Mouse (Mus musculus) kidney, postnatal 0 days (tissue): Measurements from ENCODE around the gene Znhit6. TPM values are rescaled to one million over a fixed set of nuclear protein-coding genes. Genes with fewer than 3 reads are reported as not detected.
A peak's percentile ranks its signal among the peaks of the same experiment; 100 is the strongest.

Experiments
- ATAC-seq: fragments of 200-750 bp; cut with Nextera tagmentation; replicated peaks from 2 replicates; pipeline ENCODE4 v1.8.0; 2017; ENCODE audit warnings: low read depth, moderate number of reproducible peaks, moderate TSS enrichment, moderate library complexity; ENCODE audit not compliant: low FRiP score
- DNase-seq: peaks from one replicate; pipeline ENCODE4 v3.0.0-alpha.2; 2016; ENCODE audit warnings: low spot score
- H3K27ac ChIP-seq: fragments of 300-500 bp; sonication (generic); 2 replicates; pipeline ENCODE4 v1.5.1; 2014; ENCODE audit warnings: mild to moderate bottlenecking
- H3K27me3 ChIP-seq: fragments of 300-500 bp; sonication (generic); 2 replicates; pipeline ENCODE4 v1.6.1; 2014; ENCODE audit warnings: low read length, mixed read lengths; ENCODE audit not compliant: insufficient read depth
- H3K36me3 ChIP-seq: fragments of 300-500 bp; sonication (generic); 2 replicates; pipeline ENCODE4 v1.6.1; 2014; ENCODE audit warnings: low read length, mixed read lengths; ENCODE audit not compliant: insufficient read depth
- H3K4me1 ChIP-seq: fragments of 300-500 bp; sonication (generic); replicated peaks from 2 replicates; pipeline ENCODE4 v1.6.1; 2014; ENCODE audit warnings: antibody characterized with exemption, low read length, mixed read lengths; ENCODE audit not compliant: insufficient read depth
- H3K4me2 ChIP-seq: fragments of 300-500 bp; sonication (generic); 2 replicates; pipeline ENCODE4 v1.6.1; 2014; ENCODE audit warnings: mild to moderate bottlenecking, low read length, moderate library complexity, mixed read lengths
- H3K4me3 ChIP-seq: fragments of 300-500 bp; sonication (generic); replicated peaks from 2 replicates; pipeline ENCODE4 v1.5.1; 2014; ENCODE audit warnings: low read depth, low read length
- H3K9ac ChIP-seq: fragments of 300-500 bp; sonication (generic); 2 replicates; pipeline ENCODE4 v1.6.1; 2014; ENCODE audit warnings: low read depth, low read length
- H3K9me3 ChIP-seq: fragments of 300-500 bp; sonication (generic); replicated peaks from 2 replicates; pipeline ENCODE4 v1.6.1; 2016; ENCODE audit warnings: low read length, inconsistent platforms, mixed read lengths
- CTCF ChIP-seq: IDR thresholded peaks from 2 replicates; pipeline ENCODE4 v1.5.1; 2016; ENCODE audit warnings: antibody characterized with exemption, low read depth, mild to moderate bottlenecking, moderate library complexity
- WGBS: fragments of 180-500 bp; shearing (Covaris S2); extraction: QIAGEN DNeasy Blood & Tissue Kit; methylation state at CpG from one replicate; pipeline ENCODE4 v1.1.7; 2014; 5-methylcytosine and 5-hydroxymethylcytosine counted together
- polyA plus RNA-seq: library from polyadenylated mRNA; unstranded; fragments of >200 nt; fragmentation: Nextera tagmentation; extraction: Ambion mirVana; gene quantifications from 2 replicates; pipeline ENCODE4 v1.2.1, GENCODE M21; 2015

The Znhit6 gene
- polyA plus RNA-seq, 1 experiment from 2014 or later = 31.8 TPM

DNA sequence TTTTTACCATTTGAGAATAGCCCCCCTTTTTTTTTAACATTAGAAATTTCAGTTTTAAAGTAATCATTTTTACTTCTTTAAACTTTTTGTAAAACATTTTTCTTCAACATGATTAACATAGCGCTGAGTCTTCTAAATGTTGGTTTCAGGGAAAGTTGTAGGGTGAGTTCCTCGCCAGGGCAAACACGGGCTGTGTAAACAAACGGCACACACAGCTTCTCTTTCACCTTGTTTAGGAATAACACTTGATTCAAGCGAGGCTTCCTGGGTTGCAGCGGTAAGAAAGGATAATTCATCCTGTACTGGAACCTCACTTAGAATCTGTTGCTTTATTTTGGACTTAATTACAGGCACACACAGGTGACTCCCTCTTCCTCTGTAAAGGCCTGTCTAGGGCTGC is 25.3 kb downstream of the Znhit6 start:
- H3K4me2 ChIP-seq = no peak overlapping the region
- H3K4me1 ChIP-seq = no peaks in the 10 kb centered on the region
- no peak overlapping the region for H3K4me3 ChIP-seq
- peaks cover 25% of the 10 kb centered on the region for H3K36me3 ChIP-seq
- no peak overlapping the region for H3K9ac ChIP-seq
- H3K27me3 ChIP-seq = no peaks in the 10 kb centered on the region
- no peak for DNase-seq
- no peak overlapping the region for H3K27ac ChIP-seq
- H3K9me3 ChIP-seq = no peaks in the 10 kb centered on the region
- WGBS = 37% methylated on average over 6 of the region's 6 CpGs
- TF ChIP-seq CTCF = no peak
- ATAC-seq = no peak

DNA sequence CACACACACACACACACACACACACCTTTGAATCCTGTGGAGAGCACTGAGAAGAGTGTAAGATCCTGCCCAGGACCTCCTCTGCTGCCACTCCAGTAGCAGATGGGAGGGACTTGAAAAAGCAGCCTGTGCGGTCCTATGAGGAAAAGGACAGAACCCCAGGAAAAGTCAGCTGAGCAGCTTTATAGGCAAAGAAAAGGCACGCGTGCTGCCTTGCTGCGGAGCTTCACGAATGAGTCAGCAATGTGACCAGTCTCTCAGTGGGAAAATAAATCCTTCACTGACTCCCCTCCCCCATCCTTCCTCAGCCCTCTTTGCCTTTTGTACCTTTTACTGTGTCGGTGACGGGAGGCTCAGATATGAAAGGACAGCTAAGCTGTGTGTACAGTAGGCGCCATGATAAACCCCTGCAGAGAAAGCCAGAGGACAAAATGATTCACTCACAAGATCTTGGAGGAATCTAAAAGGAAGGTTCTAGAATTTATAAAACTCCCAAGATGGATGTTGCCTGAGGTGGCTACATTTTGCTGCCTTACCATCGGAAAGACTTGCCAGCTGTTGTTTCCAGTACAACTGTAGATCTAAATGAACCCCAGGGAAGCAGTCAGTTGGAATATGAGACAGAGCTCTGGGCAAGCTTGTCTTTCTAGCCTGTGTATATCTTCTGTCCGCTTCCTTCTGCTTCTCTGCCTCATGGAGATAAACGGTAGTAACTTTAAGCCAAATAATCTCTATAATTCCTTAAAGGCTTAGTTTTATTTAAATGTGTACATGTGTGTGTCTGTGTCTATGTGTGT is 26.6 kb downstream of the Znhit6 start:
- WGBS = 35% methylated on average over 11 of the region's 11 CpGs
- Histone ChIP-seq H3K27ac (peak overlapping the region; percentile 13; the same call in 1 of the 2 replicates), H3K36me3 (peaks cover 23% of the 10 kb centered on the region), H3K4me3 (no peak overlapping the region), H3K4me1 (no peaks in the 10 kb centered on the region), H3K9me3 (no peaks in the 10 kb centered on the region), H3K4me2 (peak overlapping the region; percentile 1; the same call in 1 of the 2 replicates), H3K9ac (no peak overlapping the region), H3K27me3 (no peaks in the 10 kb centered on the region)
- ATAC-seq (peak; percentile 82), DNase-seq (peak; percentile 72)
- no peak for TF ChIP-seq CTCF

DNA sequence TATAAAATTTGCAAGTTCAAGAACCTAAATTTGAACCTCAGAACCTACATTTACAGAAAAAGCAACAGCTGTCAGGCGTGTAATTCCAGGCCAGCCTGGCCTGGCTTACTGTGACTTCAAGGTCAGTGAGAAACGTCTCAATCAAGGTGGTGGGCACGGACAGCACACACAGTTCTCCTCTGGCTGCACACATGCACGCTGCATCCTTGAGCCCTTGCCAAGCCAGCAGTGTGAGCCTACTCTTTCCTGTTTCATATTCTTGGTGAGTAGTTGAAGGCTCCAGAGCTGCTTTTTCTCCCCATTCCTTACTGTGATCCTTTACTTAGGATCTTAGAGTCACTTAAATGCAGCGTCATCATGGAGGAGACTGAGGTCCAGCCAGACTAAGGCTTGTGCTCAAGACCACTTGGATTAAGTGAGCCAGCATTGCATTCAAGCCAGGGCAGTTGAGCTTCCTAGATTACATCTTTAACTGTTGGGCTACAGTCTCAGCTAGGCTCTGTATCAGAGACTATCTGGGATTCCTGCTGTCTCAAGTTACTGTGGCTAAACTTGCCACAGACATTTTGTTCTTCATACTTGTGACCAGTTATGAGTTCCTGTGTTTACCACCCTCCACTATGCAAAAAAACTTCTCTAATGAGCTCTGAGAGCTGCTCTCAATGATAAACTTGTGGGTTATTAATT is 29.6 kb downstream of the Znhit6 start:
- DNase-seq (no peak), ATAC-seq (no peak)
- no peaks in the 10 kb centered on the region for H3K27me3 ChIP-seq
- H3K4me1 ChIP-seq = no peaks in the 10 kb centered on the region
- no peaks in the 10 kb centered on the region for H3K9me3 ChIP-seq
- WGBS = 84% methylated on average over 5 of the region's 5 CpGs
- H3K27ac ChIP-seq = no peak overlapping the region
- H3K36me3 ChIP-seq = peaks cover 10% of the 10 kb centered on the region; the same call in 1 of the 2 replicates
- H3K9ac ChIP-seq = no peak overlapping the region
- TF ChIP-seq CTCF = no peak
- no peak overlapping the region for H3K4me2 ChIP-seq
- H3K4me3 ChIP-seq = no peak overlapping the region

DNA sequence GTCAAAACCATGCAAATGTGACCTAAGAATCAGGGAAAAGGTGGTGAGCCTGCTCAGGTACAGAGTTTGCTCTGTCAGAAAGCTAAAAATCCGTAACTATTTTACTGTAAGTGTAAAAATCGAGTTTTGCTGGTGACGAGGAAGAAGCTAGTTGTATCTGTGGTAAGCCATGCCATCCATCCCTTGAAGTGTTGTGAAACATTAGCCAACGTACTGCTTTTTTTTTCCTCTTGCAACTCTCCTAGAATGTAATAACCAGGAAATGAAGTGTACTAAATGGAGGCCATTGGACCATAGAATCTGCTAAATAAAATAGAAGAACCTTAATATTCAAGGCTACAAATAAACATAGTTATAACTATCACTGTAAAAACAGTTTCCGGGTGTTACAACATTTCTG is 32.3 kb downstream of the Znhit6 start:
- no peaks in the 10 kb centered on the region for H3K4me1 ChIP-seq
- WGBS = 84% methylated on average over 5 of the region's 5 CpGs
- no peak for ATAC-seq
- no peaks in the 10 kb centered on the region for H3K27me3 ChIP-seq
- no peaks in the 10 kb centered on the region for H3K9me3 ChIP-seq
- DNase-seq = no peak
- H3K27ac ChIP-seq = no peak overlapping the region
- peaks cover 10% of the 10 kb centered on the region; the same call in 1 of the 2 replicates for H3K36me3 ChIP-seq
- H3K9ac ChIP-seq = no peak overlapping the region
- H3K4me3 ChIP-seq = no peak overlapping the region
- no peak overlapping the region for H3K4me2 ChIP-seq
- TF ChIP-seq CTCF = no peak

DNA sequence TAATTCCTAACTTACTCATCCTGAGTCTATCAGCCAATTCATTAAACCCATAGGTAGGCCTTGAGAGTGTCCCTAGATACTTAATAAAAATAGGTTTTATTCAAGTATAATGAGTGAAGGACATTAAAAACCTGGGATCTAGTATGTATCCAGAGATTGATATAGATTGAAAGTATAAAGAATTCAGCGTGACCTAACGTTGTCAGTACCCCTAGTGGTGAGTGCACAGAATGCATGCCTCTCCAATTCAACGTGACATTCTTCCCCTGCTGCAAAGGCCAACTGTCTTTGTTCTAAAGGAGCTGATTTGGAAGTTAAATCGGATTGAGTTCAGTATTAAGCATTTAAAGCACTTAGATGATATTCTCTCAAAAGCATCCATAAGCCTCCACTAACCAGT is 36.7 kb downstream of the Znhit6 start:
- WGBS = 30% methylated on average over 4 of the region's 4 CpGs
- Histone ChIP-seq H3K9ac (no peak overlapping the region), H3K9me3 (no peaks in the 10 kb centered on the region), H3K4me3 (no peak overlapping the region), H3K36me3 (no peaks in the 10 kb centered on the region), H3K27me3 (no peaks in the 10 kb centered on the region), H3K27ac (no peak overlapping the region), H3K4me2 (no peak overlapping the region), H3K4me1 (peaks cover 16% of the 10 kb centered on the region)
- no peak for ATAC-seq
- peak; percentile 75 for TF ChIP-seq CTCF
- DNase-seq = peak; percentile 77

DNA sequence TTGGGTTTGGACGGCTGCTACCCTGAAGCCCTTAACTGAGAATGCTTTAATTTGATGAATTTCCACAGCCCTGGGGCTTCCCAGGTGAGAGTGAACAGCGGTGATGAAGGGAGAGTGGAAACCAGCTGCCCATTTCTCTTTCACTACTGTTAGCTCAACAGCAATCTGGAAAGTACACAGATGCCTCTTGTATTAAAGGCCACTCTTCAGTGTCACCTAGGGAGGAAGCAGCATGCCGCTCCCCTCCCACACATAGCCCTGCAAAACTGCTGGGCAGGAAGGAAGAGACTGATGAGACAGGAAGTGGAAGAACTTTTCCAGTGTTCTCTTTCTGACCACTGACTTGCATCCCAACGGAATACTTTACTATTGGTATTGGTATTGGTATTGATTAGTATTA is 37.2 kb downstream of the Znhit6 start:
- Histone ChIP-seq H3K4me1 (peaks cover 16% of the 10 kb centered on the region), H3K9ac (no peak overlapping the region), H3K4me2 (no peak overlapping the region), H3K27ac (no peak overlapping the region), H3K9me3 (no peaks in the 10 kb centered on the region), H3K27me3 (no peaks in the 10 kb centered on the region), H3K4me3 (no peak overlapping the region), H3K36me3 (no peaks in the 10 kb centered on the region)
- TF ChIP-seq CTCF = no peak
- ATAC-seq (no peak), DNase-seq (no peak)
- 69% methylated on average over 4 of the region's 4 CpGs for WGBS
